Comparison of ENCODE assay signal across 19 mouse cellular contexts in genomic region chr4:52659701-52660100, GRCm38 (mm10).
DNase-seq lines count a peak whose midpoint lies in the region; ATAC-seq and TF ChIP-seq lines count a peak whose summit lies in the region.
"Had no signal": no experiment of that assay in that cellular context is flagged by ENCODE, and none has a peak within 500 bp of the region (broad histone marks: within the 10 kb centered on the region; RNA-seq: fewer than 3 reads in every experiment).

No protein-coding gene starts in this region.

- no peaks in the 10 kb centered on the region for H3K36me3 ChIP-seq in midbrain, postnatal 0 days (ENCODE audit: insufficient read depth, low read length)
- H3K36me3 ChIP-seq in midbrain, embryonic 14.5 days (ENCODE audit: control insufficient read depth, insufficient read depth, low read length), result no peaks in the 10 kb centered on the region
- H3K36me3 ChIP-seq in lung, postnatal 0 days (ENCODE audit: insufficient read depth, low read length), result no peaks in the 10 kb centered on the region
- H3K36me3 ChIP-seq in intestine, postnatal 0 days (ENCODE audit: control insufficient read depth, insufficient read depth), result no peaks in the 10 kb centered on the region
- H3K36me3 ChIP-seq: embryonic facial prominence, embryonic 12.5 days; heart, embryonic 10.5 days; hindbrain, embryonic 13.5 days had no signal

- peak; percentile 94 for TF ChIP-seq EP300 in lung, postnatal 0 days (IDR thresholded peaks at IDR 0.05)

- no peaks in the 10 kb centered on the region for H3K9me3 ChIP-seq in midbrain, postnatal 0 days (ENCODE audit: low read length)
- no peaks in the 10 kb centered on the region for H3K9me3 ChIP-seq in midbrain, embryonic 14.5 days (ENCODE audit: control insufficient read depth, low read length)
- H3K9me3 ChIP-seq in lung, postnatal 0 days (ENCODE audit: low read length), result no peaks in the 10 kb centered on the region
- H3K9me3 ChIP-seq in intestine, postnatal 0 days (ENCODE audit: control insufficient read depth), result no peaks in the 10 kb centered on the region
- H3K9me3 ChIP-seq: embryonic facial prominence, embryonic 12.5 days; heart, embryonic 10.5 days; hindbrain, embryonic 13.5 days had no signal

- H3K4me1 ChIP-seq in midbrain, postnatal 0 days (ENCODE audit: insufficient read depth, low read length), result no peaks in the 10 kb centered on the region
- H3K4me1 ChIP-seq in midbrain, embryonic 14.5 days (ENCODE audit: control insufficient read depth, insufficient read depth, low read length), result no peaks in the 10 kb centered on the region
- H3K4me1 ChIP-seq in lung, postnatal 0 days (ENCODE audit: insufficient read depth, low read depth, low read length), result no peaks in the 10 kb centered on the region
- H3K4me1 ChIP-seq in cerebellum, adult 2 months (ENCODE audit: control insufficient read depth, insufficient read depth, low read length), result no peaks in the 10 kb centered on the region
- no peaks in the 10 kb centered on the region for H3K4me1 ChIP-seq in intestine, postnatal 0 days (replicated peaks; ENCODE audit: control insufficient read depth, insufficient read depth, low read length)
- H3K4me1 ChIP-seq: embryonic facial prominence, embryonic 12.5 days; hindbrain, embryonic 13.5 days had no signal

- no peaks in the 10 kb centered on the region for H3K27me3 ChIP-seq in midbrain, postnatal 0 days (ENCODE audit: insufficient read depth, low read length)
- no peaks in the 10 kb centered on the region for H3K27me3 ChIP-seq in midbrain, embryonic 14.5 days (ENCODE audit: control insufficient read depth, insufficient read depth, low read length)
- H3K27me3 ChIP-seq in lung, postnatal 0 days (replicated peaks; ENCODE audit: insufficient read depth, low read length), result no peaks in the 10 kb centered on the region
- no peaks in the 10 kb centered on the region for H3K27me3 ChIP-seq in cerebellum, adult 2 months (ENCODE audit: control insufficient read depth, insufficient read depth, low read length)
- H3K27me3 ChIP-seq in intestine, postnatal 0 days (replicated peaks; ENCODE audit: control insufficient read depth, insufficient read depth, low read length), result no peaks in the 10 kb centered on the region
- H3K27me3 ChIP-seq: embryonic facial prominence, embryonic 12.5 days; hindbrain, embryonic 13.5 days had no signal

- no peak for TF ChIP-seq POLR2A in cerebellum, adult 2 months (IDR thresholded peaks at IDR 0.05; ENCODE audit: borderline replicate concordance, insufficient read depth, low read length)

- H3K27ac ChIP-seq in midbrain, postnatal 0 days (ENCODE audit: low read depth, low read length), result no peak overlapping the region
- no peak overlapping the region for H3K27ac ChIP-seq in midbrain, embryonic 14.5 days (replicated peaks; ENCODE audit: low read depth, low read length)
- no peak overlapping the region for H3K27ac ChIP-seq in lung, postnatal 0 days (ENCODE audit: low read length)
- no peak overlapping the region for H3K27ac ChIP-seq in cerebellum, adult 2 months (ENCODE audit: insufficient read depth, low read length)
- no peak overlapping the region for H3K27ac ChIP-seq in intestine, postnatal 0 days (ENCODE audit: low read depth, low read length)
- H3K27ac ChIP-seq: embryonic facial prominence, embryonic 12.5 days; heart, embryonic 10.5 days; hindbrain, embryonic 13.5 days; stomach, postnatal 0 days had no signal

- no peak for DNase-seq in midbrain, postnatal 0 days (ENCODE audit: low spot score)
- DNase-seq in midbrain, embryonic 14.5 days, result no peak
- DNase-seq in R1 (ENCODE audit: low read depth, low spot score), result peak; percentile 41
- peak; percentile 88 for DNase-seq in lung, postnatal 0 days (ENCODE audit: low spot score)
- no peak for DNase-seq in right cerebral cortex, adult 18-20 months
- DNase-seq in cerebellum, adult 2 months, result no peak
- DNase-seq: adrenal gland, adult 2 months; cerebellum, adult 9-11 months; forebrain, postnatal 0 days; gastrocnemius, postnatal 36 days; heart, postnatal 10 days; kidney, postnatal 4 days; retina, postnatal 1 day had no signal

- 0 out of 2 replicates have a peak, but pooled peaks have one; percentile 15 for TF ChIP-seq CTCF in midbrain, postnatal 0 days (IDR thresholded peaks at IDR 0.05)
- TF ChIP-seq CTCF in lung, postnatal 0 days (IDR thresholded peaks at IDR 0.05), result peak; percentile 60
- no peak for TF ChIP-seq CTCF in cerebellum, adult 2 months (IDR thresholded peaks at IDR 0.05; ENCODE audit: borderline replicate concordance, insufficient read depth, low read depth, low read length)
- no peak for TF ChIP-seq CTCF in intestine, postnatal 0 days (IDR thresholded peaks at IDR 0.05; ENCODE audit: low read depth)

- no peak for ATAC-seq in midbrain, postnatal 0 days (ENCODE audit: low FRiP score)
- ATAC-seq in midbrain, embryonic 14.5 days (ENCODE audit: low FRiP score, low TSS enrichment), result no peak
- peak; percentile 100 for ATAC-seq in lung, postnatal 0 days
- ATAC-seq in intestine, postnatal 0 days, result no peak
- ATAC-seq: forebrain, postnatal 0 days had no signal

- no peak overlapping the region for H3K9ac ChIP-seq in midbrain, postnatal 0 days (replicated peaks; ENCODE audit: low read length, poor library complexity, severe bottlenecking)
- no peak overlapping the region for H3K9ac ChIP-seq in midbrain, embryonic 14.5 days (replicated peaks; ENCODE audit: low read length)
- H3K9ac ChIP-seq in lung, postnatal 0 days (replicated peaks; ENCODE audit: low read depth), result no peak overlapping the region
- no peak overlapping the region for H3K9ac ChIP-seq in intestine, postnatal 0 days (ENCODE audit: low read depth, low read length)
- H3K9ac ChIP-seq: embryonic facial prominence, embryonic 12.5 days; forebrain, postnatal 0 days; hindbrain, embryonic 13.5 days had no signal

- no peak overlapping the region for H3K4me3 ChIP-seq in midbrain, postnatal 0 days (ENCODE audit: low read depth, low read length)
- H3K4me3 ChIP-seq in midbrain, embryonic 14.5 days (replicated peaks; ENCODE audit: low read depth, low read length), result no peak overlapping the region
- H3K4me3 ChIP-seq in lung, postnatal 0 days (ENCODE audit: low read depth, low read length), result no peak overlapping the region
- H3K4me3 ChIP-seq in cerebellum, adult 2 months (replicated peaks; ENCODE audit: insufficient read depth, low read depth, low read length), result no peak overlapping the region
- no peak overlapping the region for H3K4me3 ChIP-seq in intestine, postnatal 0 days (ENCODE audit: low read depth, low read length)
- H3K4me3 ChIP-seq: embryonic facial prominence, embryonic 12.5 days; erythroblast, embryonic 14.5 days; heart, embryonic 10.5 days; hindbrain, embryonic 13.5 days had no signal

- H3K4me2 ChIP-seq in midbrain, postnatal 0 days (ENCODE audit: low read depth, low read length, poor library complexity, severe bottlenecking), result no peak overlapping the region
- H3K4me2 ChIP-seq in midbrain, embryonic 14.5 days (ENCODE audit: low read length), result no peak overlapping the region
- no peak overlapping the region for H3K4me2 ChIP-seq in lung, postnatal 0 days (replicated peaks; ENCODE audit: low read depth, low read length)
- H3K4me2 ChIP-seq in intestine, postnatal 0 days (replicated peaks; ENCODE audit: low read depth), result no peak overlapping the region
- H3K4me2 ChIP-seq: embryonic facial prominence, embryonic 12.5 days; hindbrain, embryonic 13.5 days had no signal

Comparison
In these comparisons a context has a peak if more than half of its experiments do, and no peak if none do; other contexts are left out.
1. DNase-seq: peak in R1 (single experiment) and lung, postnatal 0 days (single experiment); none in midbrain, postnatal 0 days (single experiment), midbrain, embryonic 14.5 days (single experiment), right cerebral cortex, adult 18-20 months (single experiment) and cerebellum, adult 2 months (0 of 2).
2. CTCF ChIP-seq: peak in midbrain, postnatal 0 days (single experiment) and lung, postnatal 0 days (single experiment); none in cerebellum, adult 2 months (single experiment) and intestine, postnatal 0 days (single experiment).